Mouse (Mus musculus): ENCODE measurements around the gene Bank1.
A peak's percentile ranks its signal among the peaks of the same experiment; 100 is the strongest.

Bank1 gene

DNA sequence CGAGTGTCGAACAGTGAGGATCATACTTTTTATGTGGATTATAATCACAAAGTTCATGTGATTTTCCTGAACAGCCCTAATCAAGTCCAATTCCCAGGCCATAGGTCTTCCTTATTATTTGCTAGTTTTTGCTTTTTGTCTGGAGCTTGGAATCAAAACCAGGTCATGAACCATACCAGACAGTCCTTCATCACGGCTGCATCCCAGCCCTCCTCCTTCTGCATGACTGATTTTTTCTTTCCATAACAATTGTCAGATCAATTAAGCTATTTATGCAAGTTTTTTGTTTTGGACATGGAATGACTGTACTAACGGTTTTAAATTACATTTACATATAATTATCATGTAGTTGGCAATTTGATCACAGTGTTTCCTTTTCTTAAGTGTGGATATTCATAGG is 315.2 kb downstream of the Bank1 start:
- DNase-seq (ENCODE audit: inconsistent ontology term), result peak; percentile 50

DNA sequence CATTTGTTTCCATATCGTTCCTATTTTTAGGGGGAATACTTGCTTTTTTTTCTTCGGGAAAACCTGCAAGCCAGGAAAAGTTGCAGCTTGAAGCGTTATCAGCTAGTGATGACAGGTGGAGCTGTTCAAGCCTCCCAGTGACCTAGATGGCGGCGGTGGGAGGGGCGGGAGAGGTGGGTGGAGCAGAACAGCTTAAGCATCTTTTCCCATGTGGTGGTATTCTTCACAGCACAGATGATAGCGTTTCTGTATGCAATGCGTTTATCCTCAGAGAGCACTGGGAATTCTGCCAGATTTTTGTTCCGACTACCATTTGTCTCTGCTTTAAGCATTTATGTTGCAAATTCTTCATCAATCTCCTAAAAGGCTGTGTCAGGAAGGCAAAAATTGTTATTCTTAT is 318.0 kb downstream of the Bank1 start:
- peak; percentile 44 for DNase-seq (ENCODE audit: inconsistent ontology term)

DNA sequence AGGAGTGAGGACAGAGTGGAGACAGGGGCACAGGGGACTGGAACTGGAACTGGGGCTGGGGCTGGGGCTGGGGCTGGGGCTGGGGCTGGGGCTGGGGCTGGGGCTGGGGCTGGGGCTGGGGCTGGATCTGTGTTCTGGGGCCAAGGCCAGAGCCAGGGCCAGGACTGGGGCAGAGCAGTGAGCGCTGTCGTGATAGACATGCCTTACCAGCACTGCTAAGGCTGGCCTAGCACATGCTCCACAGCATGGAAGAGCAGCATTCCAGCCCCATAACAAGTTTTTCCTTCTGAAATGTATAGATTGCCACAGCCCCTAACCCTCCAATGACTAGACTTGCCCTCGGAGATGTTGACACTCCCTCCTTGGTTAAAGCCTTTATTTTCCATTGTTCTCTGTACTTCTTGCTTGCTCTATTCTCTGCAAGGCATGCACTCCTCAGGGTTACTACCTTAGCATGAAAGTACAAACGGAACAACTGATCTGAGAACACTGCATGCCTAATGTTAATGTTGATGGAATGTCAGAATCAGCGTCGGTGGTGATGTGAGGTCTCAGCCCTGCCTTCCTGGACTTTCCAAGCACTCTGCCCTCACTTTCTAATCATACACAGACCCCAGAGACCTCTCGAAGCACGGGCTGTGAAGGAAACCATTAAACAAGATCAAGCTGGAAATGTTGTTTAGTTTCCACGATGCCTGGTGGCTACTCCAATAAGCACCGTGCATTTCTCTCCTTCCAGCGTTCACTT is 318.6 kb downstream of the Bank1 start:
- no peak for DNase-seq (ENCODE audit: inconsistent ontology term)

Measured in Muller cell, postnatal 12 days (primary cell).